Mouse (Mus musculus) CH12F3 (cell line): Measurements from ENCODE around the gene Tsga13.

ENCODE experiments used
- in situ Hi-C: fragments of 300-500 bp; cut with MboI; formaldehyde crosslinking; loops from 2 replicates; pipeline ENCODE4 v1.14.3; 2020; ENCODE audit warnings: low sequenced_read_pairs

The Tsga13 gene

GRCm38 (mm10) chr6:30915473-30915872 lies at the start of gene Tsga13:
TSS of gene Tsga13 (minus strand) at chr6:30915573.
- in situ Hi-C loops = no loop called here

DNA sequence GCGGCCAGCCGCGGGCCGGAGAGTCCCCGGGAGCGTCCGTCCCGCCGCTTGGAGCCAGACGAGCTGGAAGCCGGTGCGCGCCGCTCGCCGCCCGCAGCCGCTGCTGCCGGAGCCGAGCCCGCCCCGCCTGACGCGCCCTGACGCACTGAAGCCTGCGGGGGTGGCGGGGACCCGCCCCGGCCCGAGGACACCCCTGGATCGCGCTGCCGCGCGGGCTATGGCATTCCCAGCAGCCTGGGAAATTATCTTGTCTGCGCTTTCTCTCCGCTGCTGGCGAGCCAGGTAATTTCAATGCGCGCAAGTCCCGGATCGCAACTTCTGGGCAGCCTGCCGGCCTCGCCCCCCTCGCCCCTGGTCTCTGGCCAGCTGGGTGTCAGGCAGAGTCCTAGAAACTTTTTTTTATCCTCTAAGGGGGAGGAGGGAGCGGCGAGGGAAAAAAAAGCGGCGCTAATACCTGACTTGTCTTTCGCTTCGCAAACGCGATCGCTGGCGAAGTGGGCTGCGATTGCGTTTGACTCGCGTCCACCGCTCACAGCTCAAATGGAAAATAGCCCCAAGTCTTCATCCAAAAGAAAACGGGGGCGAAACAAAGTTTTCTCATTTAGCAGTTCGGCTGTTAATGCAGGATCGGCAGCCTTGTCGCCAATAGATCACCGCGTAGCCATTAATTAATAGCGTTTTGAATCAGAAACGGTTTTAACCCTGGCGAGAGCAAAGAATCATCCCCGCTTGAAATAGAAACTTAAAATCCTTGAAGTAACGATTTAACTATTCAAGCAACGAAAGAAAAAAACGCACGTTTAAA lies 43.6 kb upstream of the Tsga13 start, which contains the start of gene Klf14:
Klf14 (minus strand) TSS at position 343 of the 805 bp plus-strand sequence.
- in situ Hi-C loops = no loop called here

GRCm38 (mm10) chr6:30957784-30958735 lies 42.7 kb upstream of the Tsga13 start:
- in situ Hi-C loops = no loop called here

- in situ Hi-C loops = no loop called here
Observed at GRCm38 (mm10) chr6:30939264-30939663, 23.9 kb upstream of the Tsga13 start.

DNA sequence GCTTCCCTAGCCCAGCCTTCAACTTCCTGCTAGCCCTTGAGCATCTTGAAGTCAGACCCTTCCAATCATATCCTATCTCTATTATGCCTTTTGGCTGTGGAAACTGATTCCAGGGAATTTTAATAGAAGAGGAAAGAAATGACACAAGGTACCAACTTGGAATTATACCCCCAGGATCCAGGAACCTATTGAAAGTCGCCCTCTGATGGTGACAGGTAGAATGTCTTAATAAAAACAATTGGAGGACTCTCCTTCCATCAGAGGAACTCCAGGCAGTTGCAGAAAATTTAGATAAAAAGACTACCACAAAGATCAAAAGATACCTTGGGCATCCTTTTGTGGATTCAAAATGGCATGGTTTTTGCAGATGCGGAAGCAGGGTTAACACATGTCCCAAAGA lies 7.4 kb upstream of the Tsga13 start:
- in situ Hi-C loops = no loop called here

GRCm38 (mm10) chr6:30921826-30922225 lies 6.5 kb upstream of the Tsga13 start:
- in situ Hi-C loops = no loop called here

DNA sequence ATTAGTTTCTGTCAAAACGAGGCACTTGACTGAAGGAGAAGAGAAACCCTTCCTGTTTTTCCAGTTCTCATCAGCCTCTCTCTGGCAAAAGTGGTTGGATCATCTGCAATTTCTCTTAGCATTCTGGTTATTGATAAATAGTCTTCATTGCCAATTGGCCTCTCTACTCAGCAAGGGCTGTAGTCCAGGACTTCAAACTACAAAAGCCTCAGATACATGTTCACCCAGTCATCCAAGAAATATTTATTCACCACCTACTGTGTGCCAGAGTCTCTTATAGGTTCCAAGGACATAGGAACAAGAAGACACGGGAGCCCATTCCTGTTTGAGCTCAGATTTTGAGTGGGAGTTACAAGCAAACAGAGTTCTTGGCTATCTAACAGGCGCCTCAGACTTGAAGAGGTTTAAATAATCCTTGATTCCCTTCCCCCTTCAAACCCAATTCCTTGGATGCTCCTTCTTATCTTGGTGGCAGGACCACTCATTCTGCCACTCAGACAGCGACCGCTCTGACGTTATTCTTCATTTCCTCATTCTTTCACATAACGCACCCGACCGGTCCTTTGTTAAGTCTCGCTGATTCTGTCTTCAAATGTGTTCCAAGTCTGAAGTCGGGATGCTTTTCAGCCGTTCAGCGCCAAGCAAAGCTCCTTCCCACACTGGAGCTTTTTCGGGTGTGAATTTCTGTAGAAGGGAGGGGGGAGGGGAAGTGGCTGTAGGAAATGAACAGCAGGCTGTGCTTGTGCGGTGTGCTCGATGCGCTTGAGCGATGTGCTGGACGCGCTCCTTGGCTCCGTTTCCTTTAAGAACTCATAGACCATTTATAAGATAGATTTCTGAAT lies 5.7 kb upstream of the Tsga13 start:
- in situ Hi-C loops = no loop called here

DNA sequence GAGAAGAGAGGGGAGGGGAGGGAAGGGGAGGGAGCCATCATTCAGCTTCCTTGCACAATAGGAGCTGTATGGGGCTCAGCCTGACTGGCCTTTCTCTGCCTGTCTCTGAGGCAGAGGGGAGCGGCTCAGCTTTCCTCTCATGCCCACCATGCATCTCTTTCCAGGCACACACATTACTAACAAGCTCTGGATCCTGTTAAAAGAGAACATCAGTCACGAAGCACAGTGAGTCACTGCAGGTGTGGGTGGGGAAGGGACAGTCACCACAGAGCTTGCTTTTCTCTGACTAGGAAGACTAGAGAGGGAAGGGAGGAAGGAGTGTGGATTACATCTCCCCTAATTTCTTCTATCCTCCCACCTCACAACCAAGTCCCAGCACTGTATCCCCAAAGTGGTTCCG lies 7.4 kb downstream of the Tsga13 start:
- in situ Hi-C loops = no loop called here

- in situ Hi-C loops = no loop called here
Observed at GRCm38 (mm10) chr6:30904911-30905310, 10.5 kb downstream of the Tsga13 start.

- in situ Hi-C loops = no loop called here
Observed at GRCm38 (mm10) chr6:30904033-30904432, 11.3 kb downstream of the Tsga13 start.

DNA sequence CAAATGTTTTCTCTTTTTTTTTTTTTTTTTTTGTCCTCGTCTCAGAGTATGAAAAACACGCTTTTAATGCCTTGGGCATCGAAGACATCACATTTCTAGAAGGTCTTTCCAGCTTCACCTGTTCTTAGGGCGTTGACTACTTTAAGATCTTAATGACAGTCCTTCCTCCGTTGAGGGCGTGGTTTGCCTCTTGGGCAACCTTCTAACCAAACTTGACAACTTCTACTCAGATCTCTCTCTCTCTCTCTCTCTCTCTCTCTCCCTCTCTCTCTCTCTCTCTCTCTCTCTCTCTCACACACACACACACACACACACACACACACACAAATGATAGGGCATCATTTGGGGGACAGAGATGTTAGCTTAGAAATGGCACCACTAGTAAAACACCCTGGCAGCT lies 17.9 kb downstream of the Tsga13 start:
- in situ Hi-C loops = no loop called here

DNA sequence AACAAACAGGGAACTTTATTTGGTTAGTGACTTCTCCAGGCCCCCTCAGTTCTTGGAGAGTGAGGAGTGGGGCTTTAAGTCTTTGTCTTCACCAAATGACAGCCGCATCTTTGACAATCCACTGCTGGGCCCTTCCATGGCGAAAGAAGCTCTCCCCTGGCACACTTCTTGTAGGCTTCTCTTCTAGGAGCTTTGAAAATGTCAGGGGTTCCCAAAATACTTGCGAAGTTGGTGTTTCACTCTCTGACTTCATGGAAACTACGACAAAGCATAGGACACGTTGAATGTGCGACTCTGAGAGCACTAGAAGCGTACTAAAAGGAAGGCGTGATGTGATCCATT lies 18.4 kb downstream of the Tsga13 start:
- in situ Hi-C loops = no loop called here

- in situ Hi-C loops = no loop called here
Observed at GRCm38 (mm10) chr6:30896195-30896985, 19.0 kb downstream of the Tsga13 start, which contains the start of gene Copg2. TSS of gene Copg2 (minus strand) at chr6:30896794.

DNA sequence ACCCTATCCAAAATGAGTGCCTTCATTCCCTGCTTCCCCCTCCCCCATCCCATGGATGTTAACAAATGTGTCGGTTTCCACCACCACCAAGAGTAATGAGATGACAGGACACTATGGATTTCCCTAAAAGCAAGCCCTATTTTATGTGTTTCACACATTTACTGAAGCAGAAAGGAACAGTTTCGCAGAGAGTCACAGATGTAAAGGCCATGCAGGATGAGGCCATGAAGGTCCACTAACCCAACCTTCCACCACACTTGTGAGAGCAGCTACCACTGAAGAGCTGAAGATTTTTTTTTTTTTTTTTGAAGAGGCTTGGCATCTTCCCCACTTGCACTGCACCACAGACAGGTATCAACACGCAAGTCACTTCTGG lies 19.6 kb downstream of the Tsga13 start:
- in situ Hi-C loops = no loop called here

- in situ Hi-C loops = no loop called here
Observed at GRCm38 (mm10) chr6:30893081-30893480, 22.3 kb downstream of the Tsga13 start.

GRCm38 (mm10) chr6:30891761-30892160 lies 23.6 kb downstream of the Tsga13 start:
- in situ Hi-C loops = no loop called here

DNA sequence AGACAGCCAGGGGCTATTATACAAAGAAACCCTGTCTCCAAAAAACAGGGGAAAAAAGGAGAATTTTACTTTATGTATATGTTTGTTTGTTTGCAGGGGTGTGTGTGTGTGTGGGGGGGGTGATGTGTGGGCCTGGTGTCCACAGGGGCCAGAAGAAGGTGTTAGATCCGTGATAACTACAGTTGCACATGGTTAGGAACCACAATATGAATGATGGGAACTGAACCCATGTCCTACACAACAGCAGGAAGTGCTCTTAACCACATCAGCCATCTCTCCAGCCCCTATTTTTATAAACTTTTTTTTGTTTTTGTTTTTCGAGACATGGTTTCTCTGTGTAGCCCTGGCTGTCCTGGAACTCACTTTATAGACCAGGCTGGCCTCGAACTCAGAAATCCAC lies 30.5 kb downstream of the Tsga13 start:
- in situ Hi-C loops = no loop called here

DNA sequence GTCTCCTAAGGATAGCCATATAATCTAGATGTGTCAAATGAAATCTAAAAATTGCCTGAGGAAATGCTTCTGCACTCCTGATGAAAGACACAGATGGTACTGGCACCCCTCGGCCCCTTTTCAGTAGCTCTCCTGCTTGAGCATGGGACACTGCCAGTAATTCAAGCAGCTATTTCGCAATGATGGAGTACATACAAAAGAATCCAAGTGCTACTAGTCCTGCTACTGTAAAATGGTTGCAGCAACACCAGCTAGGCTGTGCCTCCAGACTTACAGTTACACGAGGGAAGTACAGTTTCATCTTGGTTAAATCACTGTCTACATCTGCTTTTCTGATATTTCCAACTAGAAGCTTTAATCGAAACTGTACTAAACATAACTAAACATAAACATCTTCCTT lies 31.9 kb downstream of the Tsga13 start:
- in situ Hi-C loops = no loop called here

- in situ Hi-C loops = no loop called here
Observed at GRCm38 (mm10) chr6:30876661-30877060, 38.7 kb downstream of the Tsga13 start.

DNA sequence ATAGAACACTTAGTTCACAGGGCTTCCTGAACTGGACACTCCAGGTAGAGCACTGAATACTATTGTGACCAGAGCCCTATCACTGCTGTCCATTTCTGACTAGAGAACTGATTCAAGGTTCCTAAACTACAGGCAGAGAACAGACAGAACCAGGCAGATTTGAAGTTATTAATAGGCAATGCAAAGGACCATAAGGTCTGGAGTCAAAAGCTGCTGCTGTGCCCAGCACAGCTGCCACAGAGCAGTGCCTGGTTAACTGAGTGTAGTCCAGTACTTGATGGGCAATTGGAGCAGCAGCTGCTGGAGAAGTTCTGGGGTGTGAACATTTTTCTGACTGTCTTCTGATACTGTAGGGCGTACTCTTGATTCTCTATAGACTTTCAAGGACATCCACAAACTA lies 48.9 kb downstream of the Tsga13 start:
- in situ Hi-C loops = no loop called here
